Mouse (Mus musculus) right cerebral cortex, adult 18-20 months (tissue): ENCODE measurements at regions not wholly inside any gene's neighbourhood (a gene's known extent, or its start where the extent isn't known, plus 50 kb on each side); places are given as distances from the start of the nearest gene placed in this dataset.

Experiments used
- DNase-seq: peaks from one replicate; pipeline ENCODE4 v3.0.0; 2022; ENCODE audit warnings: mixed read lengths

- DNase-seq, result no peak
Measured at GRCm38 (mm10) chr13:112046247-112047211, 237.7 kb upstream of the Map3k1 start.

- no peak for DNase-seq
Measured at GRCm38 (mm10) chr13:112047408-112047807, 238.6 kb upstream of the Map3k1 start.

DNA sequence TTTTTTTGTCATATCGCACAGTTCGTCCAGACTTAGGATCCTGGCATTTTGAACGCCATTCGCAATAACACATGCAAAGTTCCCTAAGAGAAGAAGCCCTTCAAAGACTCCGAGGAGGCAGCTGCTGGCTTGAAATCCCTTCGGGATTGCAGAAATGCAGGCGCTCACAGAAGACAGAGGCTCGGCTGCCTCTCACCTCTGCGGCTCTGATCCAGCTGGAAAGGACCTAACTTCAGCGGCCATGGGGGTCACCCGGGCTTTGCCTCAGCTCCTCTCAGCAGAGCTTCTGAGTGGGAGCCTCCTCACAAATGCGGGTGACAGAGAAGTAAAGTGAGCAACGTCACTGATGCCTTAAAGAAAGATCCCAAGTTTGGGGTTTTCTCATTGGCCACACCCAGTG lies 239.1 kb upstream of the Map3k1 start:
- DNase-seq, result no peak

- DNase-seq, result no peak
Measured at GRCm38 (mm10) chr13:112048327-112048726, 239.5 kb upstream of the Map3k1 start.

GRCm38 (mm10) chr13:112050892-112051291 lies 237.4 kb upstream of the Ankrd55 start:
- no peak for DNase-seq

DNA sequence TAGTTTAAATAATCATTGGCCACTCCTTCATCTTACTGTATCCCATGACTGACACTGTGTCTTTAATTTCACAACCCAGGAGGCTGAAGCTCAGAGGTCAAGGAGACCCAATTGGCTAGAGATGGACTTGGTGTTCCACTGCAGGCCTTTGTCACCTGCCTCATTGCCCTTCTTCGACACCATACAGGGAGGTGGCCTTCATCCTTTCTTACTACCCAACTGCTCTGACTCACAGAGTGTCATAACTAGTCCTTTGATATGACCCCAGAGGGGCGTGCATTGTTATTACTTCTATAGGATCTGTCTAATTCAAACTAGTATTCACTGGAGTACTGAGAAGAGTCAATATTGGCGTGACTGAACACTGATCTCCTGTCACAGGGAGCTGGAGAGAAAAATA lies 236.2 kb upstream of the Ankrd55 start:
- DNase-seq, result no peak

DNA sequence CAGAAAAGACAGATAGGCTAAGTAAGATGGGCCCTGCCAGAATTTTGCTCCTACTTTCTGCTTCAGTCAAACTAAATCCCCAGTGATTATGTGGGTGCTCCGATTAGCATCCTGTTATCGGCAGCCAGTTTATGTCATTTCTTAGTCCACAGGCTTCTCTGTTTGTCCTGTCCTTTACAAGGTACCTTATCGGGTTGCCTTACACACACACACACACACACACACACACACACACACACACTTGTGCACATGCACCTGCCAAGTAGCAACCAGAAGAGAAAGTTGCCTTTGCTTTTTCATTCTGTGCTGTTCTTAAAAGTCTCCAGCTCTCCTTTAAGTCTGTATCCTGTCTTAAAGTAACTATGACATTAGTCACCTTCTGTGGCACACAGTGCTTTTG lies 235.8 kb upstream of the Ankrd55 start:
- DNase-seq, result no peak

DNA sequence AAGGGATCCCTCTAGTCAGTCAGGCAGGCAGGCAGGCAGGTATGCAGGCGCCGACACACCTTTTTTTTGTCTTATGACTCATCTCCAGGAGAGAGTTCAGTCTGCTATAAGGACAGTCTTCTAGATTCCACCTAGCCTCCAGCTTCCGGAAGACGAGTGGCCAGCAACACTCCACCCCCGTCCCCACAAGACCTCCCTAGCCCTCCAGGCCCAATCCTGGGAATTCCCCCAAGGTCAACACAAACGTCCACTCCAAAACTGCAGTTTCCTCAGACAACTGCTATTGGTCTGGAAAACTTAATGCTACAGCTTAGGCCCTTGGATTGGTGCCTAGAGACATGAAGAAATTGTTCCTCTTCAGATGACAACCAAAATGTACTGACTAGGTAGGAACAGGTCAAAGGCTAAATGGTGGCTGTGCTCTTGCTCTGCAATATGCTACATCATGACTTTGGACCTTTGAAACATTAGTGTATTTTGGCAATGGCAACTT lies 233.3 kb upstream of the Ankrd55 start:
- no peak for DNase-seq

GRCm38 (mm10) chr13:112058218-112058617 lies 230.0 kb upstream of the Ankrd55 start:
- no peak for DNase-seq

DNA sequence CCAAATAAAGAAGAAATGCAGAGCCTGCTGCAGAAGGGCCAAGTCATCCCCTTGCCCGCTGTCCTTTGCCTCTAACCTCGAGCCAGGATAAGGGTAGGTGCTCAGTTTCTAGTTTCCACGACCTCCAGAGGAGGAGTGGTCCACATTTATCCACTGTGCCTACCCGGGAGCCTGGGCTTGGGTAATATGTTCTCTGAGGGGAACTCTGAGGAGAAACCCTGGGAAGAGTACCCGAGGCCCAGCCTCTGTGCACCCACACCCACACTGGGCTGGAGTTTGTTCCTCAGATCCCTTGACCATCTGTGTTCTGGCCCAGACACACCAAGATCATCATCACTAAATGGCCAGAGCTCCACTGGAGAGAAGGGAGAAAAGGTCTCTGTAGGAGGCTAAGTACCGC lies 229.5 kb upstream of the Ankrd55 start:
- no peak for DNase-seq

DNA sequence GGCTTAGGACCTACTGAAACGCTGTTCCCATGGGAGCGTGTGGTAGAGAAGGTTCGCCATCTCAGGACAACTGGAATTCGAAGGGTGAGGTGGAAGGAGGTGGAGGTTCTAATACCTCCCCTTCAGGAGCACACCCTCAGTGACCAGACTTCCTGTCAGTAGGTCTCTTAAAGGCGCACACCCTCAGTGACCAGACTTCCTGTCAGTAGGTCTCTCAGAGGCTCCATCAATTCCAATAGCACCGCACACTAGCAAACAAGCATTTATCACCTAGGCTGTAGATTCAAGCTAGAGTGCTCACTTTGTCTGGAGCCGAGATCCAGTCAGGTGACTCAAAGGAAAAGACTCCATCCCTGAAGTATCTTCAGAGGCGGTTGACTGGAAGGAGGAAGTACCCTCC lies 226.2 kb upstream of the Ankrd55 start:
- no peak for DNase-seq

GRCm38 (mm10) chr13:112063409-112064111 lies 224.7 kb upstream of the Ankrd55 start:
- DNase-seq, result no peak

- no peak for DNase-seq
Measured at GRCm38 (mm10) chr13:112064681-112065080, 223.6 kb upstream of the Ankrd55 start.

GRCm38 (mm10) chr13:112067066-112067847 lies 221.0 kb upstream of the Ankrd55 start:
- DNase-seq, result no peak

DNA sequence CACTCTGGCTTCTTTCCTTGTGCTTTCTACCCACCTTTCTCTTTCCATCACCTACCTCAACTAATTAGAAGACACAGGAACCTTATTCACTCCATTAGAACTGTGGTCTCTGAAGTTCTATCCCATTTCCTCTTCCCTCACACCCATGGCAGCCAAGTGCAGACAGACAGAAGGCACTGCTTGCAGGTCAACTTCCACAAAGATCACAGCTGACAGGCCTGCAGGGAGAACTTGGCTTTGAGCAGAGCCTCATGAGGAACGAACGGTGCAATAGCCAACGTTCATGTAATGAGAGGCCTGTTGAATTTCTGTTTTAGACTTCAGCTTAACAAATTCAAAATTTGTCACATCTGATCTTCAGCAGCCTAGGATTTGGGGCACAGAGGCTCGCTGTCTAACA lies 217.5 kb upstream of the Ankrd55 start:
- no peak for DNase-seq

GRCm38 (mm10) chr13:112071209-112071955 lies 216.9 kb upstream of the Ankrd55 start:
- DNase-seq, result no peak

GRCm38 (mm10) chr13:112071956-112072314 lies 216.3 kb upstream of the Ankrd55 start:
- no peak for DNase-seq

DNA sequence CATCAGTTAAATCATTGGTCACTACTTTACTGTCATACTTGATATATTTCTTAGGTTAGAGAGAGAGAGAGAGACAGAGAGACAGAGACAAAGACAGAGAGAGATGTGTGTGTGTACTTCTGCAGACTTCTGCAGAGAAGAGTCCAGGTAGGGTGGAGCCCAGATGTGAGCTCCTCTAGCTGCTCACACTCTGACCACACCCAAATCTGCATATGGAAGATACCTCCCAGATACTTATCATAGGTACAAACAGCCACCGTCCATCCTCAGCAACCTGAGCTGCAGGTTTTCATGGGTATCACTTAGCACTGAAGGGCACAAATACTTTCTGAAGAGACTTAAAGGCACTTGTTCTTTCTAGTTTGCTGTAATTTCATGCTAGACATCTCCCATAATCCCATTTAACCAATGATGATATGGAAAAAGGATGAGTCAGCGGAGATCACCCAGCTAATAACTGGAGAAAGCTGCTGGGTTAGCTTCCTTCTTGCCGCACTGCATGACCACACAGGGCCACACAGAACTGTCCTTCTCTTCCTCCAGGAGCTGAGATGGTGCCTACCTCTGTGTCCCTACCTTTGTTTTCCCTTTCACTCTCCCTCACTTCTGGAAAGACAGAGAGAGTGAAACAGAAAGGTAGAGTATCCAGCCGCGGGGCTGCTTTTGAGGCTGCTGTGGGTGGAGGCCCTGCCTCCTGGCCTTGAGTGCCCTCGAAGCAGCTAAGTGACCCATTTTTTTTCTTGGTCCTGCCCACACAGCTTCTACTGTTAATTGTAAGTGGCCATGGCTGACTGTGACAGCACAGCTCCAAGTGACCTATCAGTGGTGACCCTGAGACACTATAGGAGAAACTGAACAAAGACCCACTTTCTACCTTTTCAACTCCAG lies 214.5 kb upstream of the Ankrd55 start:
- no peak for DNase-seq

DNA sequence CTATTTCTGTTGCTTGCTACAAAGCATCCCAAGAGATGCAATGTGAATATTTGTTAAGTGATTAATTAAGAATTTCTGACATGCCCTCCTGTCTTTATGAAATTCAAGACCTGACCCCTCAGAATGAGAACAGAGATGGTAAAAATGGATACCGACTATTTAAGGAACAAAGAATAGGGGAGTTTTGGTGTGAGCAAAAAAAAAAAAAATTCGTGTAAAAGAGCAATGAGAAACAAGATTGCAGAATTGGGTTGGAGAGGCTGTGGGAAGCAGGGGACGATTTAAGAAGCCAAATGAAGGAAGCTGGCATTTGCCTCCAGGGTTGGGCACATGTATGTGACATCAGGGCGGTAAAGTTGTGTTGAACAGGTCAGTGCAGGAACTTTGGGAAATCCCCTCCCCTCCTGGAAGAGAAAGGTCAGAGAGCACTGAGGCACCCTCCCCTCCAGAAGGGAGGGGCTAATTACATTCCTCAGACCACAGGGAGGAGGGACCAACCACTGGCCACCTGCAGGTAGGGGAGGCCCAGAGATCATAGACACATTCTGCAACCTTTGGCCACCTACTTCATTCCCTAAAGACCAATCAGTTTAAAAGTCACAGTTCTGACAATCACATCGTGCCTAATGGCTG lies 212.3 kb upstream of the Ankrd55 start:
- DNase-seq, result no peak

GRCm38 (mm10) chr13:112078088-112078487 lies 210.2 kb upstream of the Ankrd55 start:
- DNase-seq, result no peak

DNA sequence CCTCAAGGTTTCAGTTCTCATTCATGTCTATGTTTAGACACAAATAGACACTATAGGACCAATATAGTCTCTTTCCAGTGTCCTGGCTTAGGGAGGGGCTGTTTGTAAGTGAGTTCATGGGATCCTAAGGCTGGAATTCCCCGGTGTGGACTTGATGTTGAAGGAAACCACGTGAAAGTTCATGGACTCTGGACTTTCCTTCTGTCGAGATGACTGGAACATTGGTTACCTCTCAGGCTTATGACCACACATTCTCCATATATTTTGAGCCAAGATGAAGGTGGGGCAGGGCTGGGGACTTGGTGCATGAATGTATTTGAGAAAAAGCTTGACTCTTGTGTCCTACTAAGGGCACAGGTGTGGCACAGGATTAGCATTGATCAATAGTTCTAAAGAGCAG lies 206.3 kb upstream of the Ankrd55 start:
- DNase-seq, result no peak
